Mouse (Mus musculus) hindbrain, embryonic 11.5 days (tissue): ENCODE measurements around the gene Plcd1. TPM values are rescaled to one million over a fixed set of nuclear protein-coding genes. Genes with fewer than 3 reads are reported as not detected.

ENCODE experiments used
- ATAC-seq: fragments of 200-750 bp; cut with Nextera tagmentation; 2 replicates; pipeline ENCODE4 v1.8.0; 2017; ENCODE audit warnings: mild to moderate bottlenecking, moderate TSS enrichment, moderate library complexity; ENCODE audit not compliant: low FRiP score
- DNase-seq: peaks from one replicate; pipeline ENCODE4 v3.0.0-alpha.2; 2015; ENCODE audit warnings: low spot score
- H3K27ac ChIP-seq: fragments of 300-500 bp; sonication (generic); 2 replicates; pipeline ENCODE4 v1.5.1; 2014; ENCODE audit warnings: mild to moderate bottlenecking, low read depth, low read length
- H3K27me3 ChIP-seq: fragments of 300-500 bp; sonication (generic); 2 replicates; pipeline ENCODE4 v1.6.1; 2014; ENCODE audit warnings: mild to moderate bottlenecking, low read length, moderate library complexity, mixed read lengths; ENCODE audit not compliant: control insufficient read depth, insufficient read depth
- H3K36me3 ChIP-seq: fragments of 300-500 bp; sonication (generic); 2 replicates; pipeline ENCODE4 v1.6.1; 2014; ENCODE audit warnings: mild to moderate bottlenecking, low read length, moderate library complexity, mixed read lengths; ENCODE audit not compliant: control insufficient read depth, insufficient read depth
- H3K4me1 ChIP-seq: fragments of 300-500 bp; sonication (generic); replicated peaks from 2 replicates; pipeline ENCODE4 v1.6.1; 2014; ENCODE audit warnings: low read length, mixed read lengths; ENCODE audit not compliant: control insufficient read depth, insufficient read depth
- H3K4me2 ChIP-seq: fragments of 300-500 bp; sonication (generic); replicated peaks from 2 replicates; pipeline ENCODE4 v1.6.1; 2014; ENCODE audit warnings: mild to moderate bottlenecking, low read depth, low read length
- H3K4me3 ChIP-seq: fragments of 300-500 bp; sonication (generic); 2 replicates; pipeline ENCODE4 v1.5.1; 2014; ENCODE audit warnings: low read depth, low read length
- H3K9ac ChIP-seq: fragments of 300-500 bp; sonication (generic); 2 replicates; pipeline ENCODE4 v1.6.1; 2014; ENCODE audit warnings: low read depth, low read length
- H3K9me3 ChIP-seq: fragments of 300-500 bp; sonication (generic); 2 replicates; pipeline ENCODE4 v1.6.1; 2016; ENCODE audit warnings: low read length; ENCODE audit not compliant: control insufficient read depth
- WGBS: fragments of 180-500 bp; shearing (Covaris S2); extraction: QIAGEN DNeasy Blood & Tissue Kit; methylation state at CpG from one replicate; pipeline ENCODE4 v1.1.7; 2014; 5-methylcytosine and 5-hydroxymethylcytosine counted together
- polyA plus RNA-seq: library from polyadenylated mRNA; unstranded; fragments of >200 nt; fragmentation: Nextera tagmentation; extraction: Ambion mirVana; gene quantifications from 2 replicates; pipeline ENCODE4 v1.2.1, GENCODE M21; 2014

Plcd1 gene
- polyA plus RNA-seq, 1 experiment from 2014 or later = 27.7 TPM

GRCm38 (mm10) chr9:119092473-119093418 is 556 bp downstream of the Plcd1 start:
- H3K27me3 ChIP-seq = peaks cover 12% of the 10 kb centered on the region
- no peak overlapping the region for H3K27ac ChIP-seq
- no peaks in the 10 kb centered on the region for H3K9me3 ChIP-seq
- ATAC-seq = no peak
- H3K4me1 ChIP-seq = peaks cover 8% of the 10 kb centered on the region
- no peaks in the 10 kb centered on the region for H3K36me3 ChIP-seq
- peak overlapping the region; percentile 62 for H3K9ac ChIP-seq
- H3K4me2 ChIP-seq = peak overlapping the region; percentile 79
- DNase-seq = peak; percentile 55
- 3% methylated on average over 45 of the region's 45 CpGs for WGBS
- H3K4me3 ChIP-seq = peak overlapping the region; percentile 58

- H3K4me3 ChIP-seq = peak overlapping the region; percentile 58; the same call in 1 of the 2 replicates
These were observed 1.6 kb downstream of the Plcd1 start for GRCm38 (mm10) chr9:119091581-119092310.

GRCm38 (mm10) chr9:119090462-119090861 is 2.8 kb downstream of the Plcd1 start:
- H3K4me3 ChIP-seq = no peak overlapping the region
- no peak for DNase-seq
- no peaks in the 10 kb centered on the region for H3K9me3 ChIP-seq
- peaks cover 13% of the 10 kb centered on the region for H3K4me1 ChIP-seq
- 94% methylated on average over 5 of the region's 5 CpGs for WGBS
- no peak for ATAC-seq
- H3K27me3 ChIP-seq = peaks cover 12% of the 10 kb centered on the region
- H3K27ac ChIP-seq = no peak overlapping the region
- no peak overlapping the region for H3K4me2 ChIP-seq
- H3K36me3 ChIP-seq = no peaks in the 10 kb centered on the region
- no peak overlapping the region for H3K9ac ChIP-seq

More at GRCm38 (mm10) chr9:119091581-119092310, 1.6 kb downstream of the Plcd1 start:
- no peaks in the 10 kb centered on the region for H3K36me3 ChIP-seq
- peaks cover 8% of the 10 kb centered on the region for H3K4me1 ChIP-seq
- ATAC-seq = no peak
- peak overlapping the region; percentile 79 for H3K4me2 ChIP-seq
- no peak overlapping the region for H3K9ac ChIP-seq
- 57% methylated on average over 12 of the region's 12 CpGs for WGBS
- H3K27me3 ChIP-seq = peaks cover 12% of the 10 kb centered on the region
- H3K9me3 ChIP-seq = no peaks in the 10 kb centered on the region
- no peak for DNase-seq
- no peak overlapping the region for H3K27ac ChIP-seq

- Histone ChIP-seq H3K9me3 (no peaks in the 10 kb centered on the region), H3K36me3 (no peaks in the 10 kb centered on the region), H3K4me2 (no peak overlapping the region), H3K4me1 (peaks cover 13% of the 10 kb centered on the region), H3K27me3 (peaks cover 12% of the 10 kb centered on the region), H3K27ac (no peak overlapping the region), H3K9ac (no peak overlapping the region), H3K4me3 (no peak overlapping the region)
- WGBS = 46% methylated on average over 7 of the region's 7 CpGs
- no peak for ATAC-seq
- DNase-seq = no peak
These were observed 3.9 kb downstream of the Plcd1 start for GRCm38 (mm10) chr9:119089437-119089836.

- Histone ChIP-seq H3K4me1 (peaks cover 13% of the 10 kb centered on the region), H3K36me3 (no peaks in the 10 kb centered on the region), H3K4me2 (peak overlapping the region; percentile 35), H3K4me3 (peak overlapping the region; percentile 17; the same call in 1 of the 2 replicates), H3K9me3 (no peaks in the 10 kb centered on the region), H3K9ac (no peak overlapping the region), H3K27me3 (peaks cover 12% of the 10 kb centered on the region), H3K27ac (no peak overlapping the region)
- ATAC-seq (peak; percentile 67), DNase-seq (peak; percentile 87)
- 1% methylated on average over 24 of the region's 24 CpGs for WGBS
These were observed 5.0 kb downstream of the Plcd1 start for GRCm38 (mm10) chr9:119088148-119088801.

GRCm38 (mm10) chr9:119087309-119087708 is 6.0 kb downstream of the Plcd1 start:
- Histone ChIP-seq H3K4me3 (no peak overlapping the region), H3K4me2 (no peak overlapping the region), H3K9me3 (no peaks in the 10 kb centered on the region), H3K4me1 (peaks cover 13% of the 10 kb centered on the region), H3K27me3 (peaks cover 7% of the 10 kb centered on the region), H3K9ac (no peak overlapping the region), H3K27ac (no peak overlapping the region), H3K36me3 (no peaks in the 10 kb centered on the region)
- 90% methylated on average over 5 of the region's 5 CpGs for WGBS
- no peak for ATAC-seq
- DNase-seq = no peak

GRCm38 (mm10) chr9:119086451-119086850 is 6.9 kb downstream of the Plcd1 start:
- Histone ChIP-seq H3K4me1 (peaks cover 9% of the 10 kb centered on the region; the same call in 1 of the 2 replicates), H3K9ac (no peak overlapping the region)
- WGBS = 62% methylated on average over 1 of the region's 1 CpGs

GRCm38 (mm10) chr9:119083966-119084365 is 9.3 kb downstream of the Plcd1 start:
- 0 out of 2 replicates have a peak, but pooled peaks cover 8% of the 10 kb centered on the region for H3K4me1 ChIP-seq
- 87% methylated on average over 10 of the region's 10 CpGs for WGBS
- no peak overlapping the region for H3K9ac ChIP-seq

More at GRCm38 (mm10) chr9:119086451-119086850, 6.9 kb downstream of the Plcd1 start:
- Histone ChIP-seq H3K36me3 (no peaks in the 10 kb centered on the region), H3K27me3 (no peaks in the 10 kb centered on the region; the same call in 1 of the 2 replicates), H3K4me3 (no peak overlapping the region), H3K27ac (peak overlapping the region; percentile 9; the same call in 1 of the 2 replicates), H3K9me3 (no peaks in the 10 kb centered on the region), H3K4me2 (no peak overlapping the region)
- DNase-seq (no peak), ATAC-seq (no peak)

More at GRCm38 (mm10) chr9:119083966-119084365, 9.3 kb downstream of the Plcd1 start:
- Histone ChIP-seq H3K36me3 (no peaks in the 10 kb centered on the region), H3K4me3 (no peak overlapping the region), H3K27ac (no peak overlapping the region), H3K9me3 (no peaks in the 10 kb centered on the region), H3K4me2 (no peak overlapping the region), H3K27me3 (no peaks in the 10 kb centered on the region; the same call in 1 of the 2 replicates)
- ATAC-seq (no peak), DNase-seq (no peak)
